Mouse (Mus musculus) gastrocnemius, adult 2 months (tissue): Measurements from ENCODE around the gene Hephl1. TPM values are rescaled to one million over a fixed set of nuclear protein-coding genes. Genes with fewer than 3 reads are reported as not detected.
A peak's percentile ranks its signal among the peaks of the same experiment; 100 is the strongest.
"Not testable (repeated sequence)": the region's sequence is repeated elsewhere in the genome, so short reads cannot be mapped to it uniquely, and the experiment has no call there.

Experiments
- DNase-seq: peaks from one replicate; pipeline ENCODE4 v3.0.0; 2022
- H3K27ac ChIP-seq: fragments of 200-600 bp; 2 replicates; pipeline ENCODE4 v1.8.1; 2022; ENCODE audit warnings: mild to moderate bottlenecking
- H3K4me3 ChIP-seq: fragments of 200-600 bp; 2 replicates; pipeline ENCODE4 v1.8.1; 2022; ENCODE audit warnings: mild to moderate bottlenecking, moderate library complexity
- CTCF ChIP-seq: fragments of 200-600 bp; IDR thresholded peaks from 2 replicates; pipeline ENCODE4 v1.8.1; 2022; ENCODE audit warnings: antibody characterized with exemption, mild to moderate bottlenecking, moderate library complexity
- intact Hi-C: fragments of 180-260 bp; cut with DNase I; formaldehyde crosslinking; loops from one replicate; pipeline ENCODE4 v1.15.1; 2025
- total RNA-seq, 2 experiments: library from RNA; stranded (reverse); gene quantifications; 2 replicates each; pipeline ENCODE4 v1.2.3; 2021

Hephl1 gene
- total RNA-seq, 2 experiments from 2014 or later: 0.36 to 1.1 TPM

DNA sequence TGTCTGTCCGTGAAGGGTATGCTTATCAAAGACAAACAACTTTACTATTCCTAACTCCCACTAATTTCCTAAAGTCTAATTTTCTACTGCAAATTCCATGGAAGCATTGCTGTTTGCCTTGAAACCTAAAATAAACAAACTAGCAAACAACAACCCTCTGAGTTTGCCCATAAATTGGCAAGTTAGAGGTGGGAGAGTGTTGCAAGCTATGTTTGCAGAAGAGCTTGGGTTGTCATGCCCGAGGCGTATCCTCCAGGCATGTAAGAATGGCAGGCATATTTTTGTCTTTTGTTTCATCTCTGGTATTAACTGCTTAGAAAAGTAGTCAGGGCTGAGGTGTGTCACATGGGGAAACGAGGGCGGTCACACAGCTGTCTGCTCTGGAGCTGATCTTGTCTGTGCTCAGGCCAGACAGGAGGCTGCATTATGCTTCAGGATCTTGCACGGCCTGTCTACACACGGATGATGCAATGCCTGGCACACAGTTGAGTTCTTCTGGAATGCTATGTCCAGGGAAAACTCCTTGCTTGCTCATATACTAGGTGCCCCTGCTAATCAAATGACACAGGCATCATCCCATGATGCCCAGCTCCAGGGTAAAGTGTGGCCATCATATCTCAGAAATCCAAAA, 10.3 kb downstream of the Hephl1 start:
- intact Hi-C loops: loop anchor here (5.0 kb wide), 1 partner anchor 44 kb away; no protein-coding TSS in a partner anchor
- Histone ChIP-seq H3K4me3 (no peak overlapping the region), H3K27ac (no peak overlapping the region)
- no peak for DNase-seq
- no peak for TF ChIP-seq CTCF

DNA sequence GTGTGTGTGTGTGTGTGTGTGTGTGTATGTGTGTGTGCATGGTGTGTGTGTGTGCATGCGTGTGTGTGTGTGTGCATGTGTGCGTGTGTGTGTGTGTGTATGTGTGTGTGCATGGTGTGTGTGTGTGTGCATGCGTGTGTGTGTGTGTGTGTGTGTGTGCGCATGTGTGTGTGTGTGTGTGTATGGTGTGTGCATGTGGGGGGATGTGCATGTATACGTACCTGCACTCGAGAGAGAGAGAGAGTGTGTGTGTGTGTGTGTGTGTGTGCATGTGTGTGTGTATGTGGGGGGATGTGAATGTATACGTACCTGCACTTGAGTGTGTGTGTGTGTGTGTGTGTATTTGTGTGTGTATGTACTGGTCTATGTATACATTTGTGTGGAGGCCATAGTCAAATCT, 13.5 kb downstream of the Hephl1 start:
- H3K4me3 ChIP-seq, DNase-seq, intact Hi-C loops, H3K27ac ChIP-seq: not testable (repeated sequence)

DNA sequence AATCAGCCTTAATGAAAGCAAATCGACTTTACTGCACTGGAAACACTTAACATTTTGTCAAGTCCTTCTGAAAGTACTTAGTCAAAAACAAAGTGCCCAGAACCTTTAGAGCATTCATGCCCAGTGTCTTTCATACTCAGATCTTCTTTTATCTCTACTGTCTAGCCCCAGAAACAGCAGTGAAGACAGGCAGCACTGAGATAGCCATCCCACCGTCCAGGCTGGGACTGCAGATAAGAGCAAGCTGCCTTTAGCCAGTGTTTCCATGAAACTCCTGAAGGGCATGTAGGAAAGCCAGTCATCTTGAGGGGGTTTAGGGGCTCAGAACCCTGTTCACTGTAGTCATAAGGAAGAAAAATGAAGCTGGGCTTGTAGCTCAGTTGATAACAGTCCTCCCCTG, 14.7 kb downstream of the Hephl1 start:
- DNase-seq: no peak
- no peak overlapping the region for H3K27ac ChIP-seq
- TF ChIP-seq CTCF: no peak
- H3K4me3 ChIP-seq: no peak overlapping the region
- intact Hi-C loops: no loop called here

DNA sequence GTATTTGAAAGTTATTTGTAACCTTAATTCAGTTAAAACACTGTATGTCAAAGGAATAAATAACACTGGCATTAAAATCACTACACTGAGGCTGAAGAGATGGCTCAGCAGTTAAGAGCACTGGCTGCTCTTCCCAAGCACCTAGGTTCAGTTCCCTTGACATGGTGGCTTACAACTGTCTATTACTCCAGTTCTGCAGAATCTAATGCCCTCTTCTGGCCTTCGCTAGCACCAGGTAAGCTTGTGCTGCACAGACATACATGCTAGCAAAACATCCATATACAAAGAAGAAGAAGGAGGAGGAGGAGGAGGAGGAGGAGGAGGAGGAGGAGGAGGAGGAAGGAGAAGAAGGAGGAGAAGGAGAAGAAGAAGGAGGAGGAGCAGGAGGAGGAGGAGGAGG, 15.7 kb downstream of the Hephl1 start:
- no peak overlapping the region for H3K4me3 ChIP-seq
- no peak for TF ChIP-seq CTCF
- intact Hi-C loops: no loop called here
- no peak overlapping the region for H3K27ac ChIP-seq
- no peak for DNase-seq

DNA sequence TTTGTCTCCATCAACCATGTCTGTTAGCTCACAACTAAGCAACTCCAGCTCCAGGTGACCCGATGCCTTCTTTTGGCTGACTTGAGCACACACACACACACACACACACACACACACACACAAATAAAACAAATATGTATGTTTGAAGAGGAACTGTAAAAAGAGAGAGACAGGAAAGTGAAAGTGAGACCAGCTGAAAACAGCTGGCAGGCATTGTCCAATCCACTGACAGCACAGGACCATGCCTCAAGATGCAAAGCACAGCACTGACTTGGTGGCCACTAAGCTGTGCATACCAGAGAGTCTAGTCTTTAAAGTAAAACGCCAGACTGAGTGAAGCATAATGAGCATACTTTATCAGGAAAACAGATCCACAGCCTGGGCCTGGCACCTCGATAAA, 16.7 kb downstream of the Hephl1 start:
- intact Hi-C loops: no loop called here
- DNase-seq: no peak
- TF ChIP-seq CTCF: no peak
- H3K4me3 ChIP-seq: no peak overlapping the region
- H3K27ac ChIP-seq: no peak overlapping the region

GRCm38 (mm10) chr9:15068686-15069295, 43.1 kb downstream of the Hephl1 start:
- no peak overlapping the region for H3K4me3 ChIP-seq
- no peak overlapping the region for H3K27ac ChIP-seq
- TF ChIP-seq CTCF: no peak
- intact Hi-C loops: no loop called here
- DNase-seq: no peak

DNA sequence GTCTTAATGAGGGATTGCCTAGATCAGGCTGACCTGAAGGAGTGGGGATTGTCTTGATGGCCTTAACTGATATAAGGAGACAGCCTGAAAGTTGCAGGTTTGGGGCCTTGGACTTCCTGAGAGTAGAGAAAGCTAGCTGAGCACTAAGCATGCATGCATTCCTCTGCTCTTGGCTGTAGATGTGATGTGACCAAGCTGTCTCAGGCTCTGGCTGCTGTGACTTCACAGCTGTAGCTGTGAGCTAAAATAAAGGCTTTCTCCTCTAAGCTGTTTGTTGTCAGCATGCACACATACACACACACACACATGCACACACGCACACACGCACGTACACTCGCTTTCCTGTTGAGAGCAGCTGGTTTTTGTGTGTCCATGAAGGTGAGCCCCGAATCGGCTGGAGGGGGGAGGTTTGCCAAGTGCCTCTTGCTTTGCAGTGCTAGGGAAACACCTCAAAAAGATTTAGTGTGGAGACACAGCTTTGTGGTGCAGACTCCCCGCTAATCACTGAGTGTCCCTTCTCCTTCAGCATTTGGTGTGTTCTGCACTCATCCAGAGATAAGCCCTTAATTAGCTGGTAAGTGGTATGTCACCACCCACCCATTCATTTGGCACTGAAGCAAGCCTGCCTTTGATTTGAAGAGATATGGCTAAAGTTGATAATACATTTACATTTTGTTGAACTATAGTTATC, 43.8 kb downstream of the Hephl1 start:
- intact Hi-C loops: no loop called here
- no peak for TF ChIP-seq CTCF
- no peak overlapping the region for H3K27ac ChIP-seq
- DNase-seq: no peak
- H3K4me3 ChIP-seq: no peak overlapping the region

DNA sequence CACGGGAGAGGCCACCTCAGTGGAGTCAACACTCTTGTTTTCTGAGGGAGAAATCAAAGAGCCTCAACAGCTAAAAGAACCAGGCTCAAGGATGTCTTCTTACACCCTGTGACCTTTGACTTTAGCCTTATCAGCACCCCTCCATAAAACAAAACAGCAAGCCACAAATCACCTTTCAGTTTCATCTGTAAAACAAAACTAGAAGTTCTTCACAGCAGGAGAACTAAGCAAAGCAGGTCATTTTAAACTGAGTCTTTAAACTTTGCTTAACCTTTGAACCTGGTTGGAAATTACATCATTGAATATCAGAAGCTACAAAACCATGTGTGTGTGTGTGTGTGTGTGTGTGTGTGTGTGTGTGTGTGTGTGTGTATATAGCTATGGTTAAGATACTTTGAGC, 47.7 kb downstream of the Hephl1 start:
- no peak overlapping the region for H3K27ac ChIP-seq
- intact Hi-C loops: no loop called here
- TF ChIP-seq CTCF: no peak
- H3K4me3 ChIP-seq: no peak overlapping the region
- no peak for DNase-seq

DNA sequence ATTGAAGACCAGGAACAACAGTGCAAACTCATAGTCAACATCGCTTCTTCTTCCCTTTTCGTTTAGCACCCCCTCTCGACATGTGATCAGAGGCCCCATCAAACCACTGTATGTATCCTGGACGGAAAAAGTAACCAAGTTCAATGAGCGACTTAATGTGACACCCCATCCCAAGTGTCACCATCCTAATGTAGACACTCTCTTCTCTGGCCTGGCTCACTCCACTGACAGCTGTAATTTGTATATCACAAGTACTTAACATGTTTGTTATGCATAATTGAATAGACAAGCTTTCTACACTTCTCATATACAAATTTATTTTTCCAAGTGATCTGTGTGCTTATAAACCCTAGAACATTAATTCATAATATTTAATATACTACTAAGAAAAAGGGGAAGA, 51.1 kb downstream of the Hephl1 start:
- intact Hi-C loops: no loop called here
- no peak for DNase-seq
- no peak overlapping the region for H3K27ac ChIP-seq

GRCm38 (mm10) chr9:15060026-15060425, 51.9 kb downstream of the Hephl1 start:
- Histone ChIP-seq H3K4me3 (no peak overlapping the region), H3K27ac (no peak overlapping the region)
- no peak for TF ChIP-seq CTCF
- DNase-seq: no peak
- intact Hi-C loops: no loop called here

More for the DNA sequence above, 51.1 kb downstream of the Hephl1 start:
- no peak for TF ChIP-seq CTCF
- H3K4me3 ChIP-seq: no peak overlapping the region

DNA sequence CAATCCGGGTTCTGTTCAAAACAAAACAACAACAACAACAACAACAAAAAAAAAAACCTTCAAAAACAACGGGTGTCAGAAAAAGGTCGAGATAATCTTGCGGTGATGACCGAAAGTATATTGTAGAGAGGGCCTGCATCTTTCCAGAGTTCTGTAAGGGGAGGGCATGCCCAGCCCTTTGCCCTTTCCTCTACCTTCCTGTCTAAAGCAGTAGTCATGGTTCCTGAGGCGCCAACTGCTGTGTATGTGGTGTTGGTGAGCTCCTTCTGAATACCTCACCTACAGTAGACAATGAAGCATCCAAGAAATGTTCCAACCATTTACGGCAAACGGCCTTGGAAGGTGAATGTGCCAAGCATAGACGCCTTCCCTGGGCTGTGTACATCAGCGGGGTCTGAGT, 66.2 kb downstream of the Hephl1 start:
- intact Hi-C loops: no loop called here
- Histone ChIP-seq H3K27ac (peak overlapping the region; percentile 92), H3K4me3 (peak overlapping the region; percentile 95)
- no peak for DNase-seq
- TF ChIP-seq CTCF: no peak

GRCm38 (mm10) chr9:15045084-15045669, 66.7 kb downstream of the Hephl1 start, which contains the start of gene Panx1:
Gene Panx1 (minus strand): TSS chr9:15045478.
- no peak for TF ChIP-seq CTCF
- intact Hi-C loops: no loop called here
- peak within 1 kb of the TSS; percentile 95 for H3K4me3 ChIP-seq
- H3K27ac ChIP-seq: peak within 1 kb of the TSS; percentile 92
- peak; percentile 79 for DNase-seq
